Mouse (Mus musculus) neutrophil, adult 5-6 weeks (primary cell): ENCODE results near the gene Retsat. TPM values are rescaled to one million over a fixed set of nuclear protein-coding genes. Genes with fewer than 3 reads are reported as not detected.
A peak's percentile ranks its signal among the peaks of the same experiment; 100 is the strongest.

Experiments
- ATAC-seq: fragments of 151-379, 151-347 bp; 2 replicates; pipeline ENCODE4 v1.8.0; 2017; ENCODE audit warnings: mild to moderate bottlenecking, moderate TSS enrichment; ENCODE audit not compliant: insufficient number of reproducible peaks, poor library complexity, low FRiP score, severe bottlenecking; ENCODE audit errors: extremely low read depth
- total RNA-seq: library from RNA; stranded (forward); fragments of 200-1000 nt; gene quantifications from 2 replicates; pipeline ENCODE4 v1.2.3, GENCODE M21; 2017

Gene Retsat
- total RNA-seq, 1 experiment from 2014 or later = 1.2 TPM

DNA sequence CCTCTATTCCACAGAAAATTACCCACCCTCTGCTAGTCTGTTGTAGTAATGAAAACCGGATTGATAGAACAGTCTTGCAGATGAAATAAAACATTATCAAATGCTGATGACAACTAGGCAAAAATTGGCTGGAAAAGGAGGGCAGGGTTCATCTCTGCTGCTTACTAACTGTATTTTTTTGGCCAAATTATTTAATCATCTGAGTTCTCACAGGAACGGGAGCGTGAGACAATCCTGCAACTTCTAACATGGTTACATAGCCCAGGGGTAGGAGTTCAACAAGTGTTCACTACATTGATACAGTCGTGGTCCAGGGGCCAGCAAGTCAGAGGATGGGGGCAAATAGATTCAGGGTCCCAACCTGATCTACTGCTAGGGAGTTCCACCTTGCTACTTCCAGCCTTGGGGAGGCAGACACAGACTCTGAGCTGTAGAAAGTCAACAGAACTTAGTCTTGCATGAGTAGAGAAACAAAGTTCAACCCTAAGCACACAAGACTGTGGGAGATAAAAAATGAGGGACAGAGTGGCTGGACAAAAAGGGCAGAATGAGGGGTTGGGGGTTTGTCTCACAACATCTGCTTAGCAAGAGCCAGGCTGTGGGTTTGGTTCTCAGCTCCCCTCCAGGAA, 14.9 kb upstream of the Retsat start:
- ATAC-seq = no peak

DNA sequence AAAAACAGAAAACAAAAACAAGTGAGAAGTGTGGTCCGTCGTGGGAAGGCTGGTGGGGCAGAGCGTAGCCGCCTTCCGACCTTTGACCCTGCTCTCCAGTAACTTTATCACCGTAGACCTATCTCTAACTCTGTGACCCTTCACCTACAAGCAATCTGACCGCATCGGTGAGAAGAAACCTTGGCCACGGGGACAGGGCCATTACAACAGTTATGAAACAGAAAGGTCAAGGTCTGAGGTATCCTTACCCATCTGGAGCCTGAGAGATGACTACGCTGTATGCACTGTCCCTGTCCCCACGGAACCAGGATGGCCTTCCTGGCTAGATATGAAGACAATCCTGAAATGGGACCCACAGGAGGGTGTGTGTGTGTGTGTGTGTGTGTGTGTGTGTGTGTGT, 14.1 kb upstream of the Retsat start:
- ATAC-seq = no peak

DNA sequence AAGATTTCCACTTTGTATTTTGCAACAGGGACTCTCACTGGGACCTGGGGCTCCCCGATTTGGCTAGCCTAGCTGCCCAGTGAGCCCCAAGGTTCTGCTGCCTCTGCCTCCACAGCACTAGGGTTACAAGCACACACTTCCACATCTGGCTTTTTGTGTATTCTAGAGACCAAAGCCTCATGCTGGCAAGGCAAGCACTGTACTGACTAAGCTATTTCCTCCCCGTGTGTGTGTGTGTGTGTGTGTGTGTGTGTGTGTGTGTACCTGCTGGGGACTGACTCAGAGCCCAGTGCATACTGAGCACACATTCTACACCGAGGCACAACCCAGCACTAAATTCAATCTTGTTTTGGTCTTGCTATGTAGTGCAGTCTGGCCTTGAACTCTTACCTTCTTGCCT, 11.6 kb upstream of the Retsat start:
- ATAC-seq = no peak

DNA sequence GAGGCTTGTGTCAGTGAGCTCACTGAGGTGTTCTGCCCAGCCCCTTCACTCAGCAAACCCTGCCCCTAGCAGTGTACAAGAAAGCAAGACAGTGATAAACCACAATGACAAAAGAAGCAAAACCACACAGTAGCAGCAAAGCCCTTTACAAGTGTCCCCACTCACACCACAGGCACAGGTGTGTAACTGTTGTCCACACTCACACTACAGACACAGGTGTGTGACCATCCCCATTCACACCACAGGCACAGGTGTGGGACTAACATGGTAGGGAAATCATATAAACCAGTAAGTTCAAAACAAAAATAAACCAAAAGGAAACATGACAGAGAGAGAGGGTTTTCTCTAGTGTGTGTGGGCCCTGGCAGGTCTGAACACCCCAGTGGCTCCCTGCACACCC, 10.0 kb upstream of the Retsat start:
- ATAC-seq = no peak

GRCm38 (mm10) chr6:72590111-72590510, 8.2 kb upstream of the Retsat start:
- ATAC-seq = no peak

DNA sequence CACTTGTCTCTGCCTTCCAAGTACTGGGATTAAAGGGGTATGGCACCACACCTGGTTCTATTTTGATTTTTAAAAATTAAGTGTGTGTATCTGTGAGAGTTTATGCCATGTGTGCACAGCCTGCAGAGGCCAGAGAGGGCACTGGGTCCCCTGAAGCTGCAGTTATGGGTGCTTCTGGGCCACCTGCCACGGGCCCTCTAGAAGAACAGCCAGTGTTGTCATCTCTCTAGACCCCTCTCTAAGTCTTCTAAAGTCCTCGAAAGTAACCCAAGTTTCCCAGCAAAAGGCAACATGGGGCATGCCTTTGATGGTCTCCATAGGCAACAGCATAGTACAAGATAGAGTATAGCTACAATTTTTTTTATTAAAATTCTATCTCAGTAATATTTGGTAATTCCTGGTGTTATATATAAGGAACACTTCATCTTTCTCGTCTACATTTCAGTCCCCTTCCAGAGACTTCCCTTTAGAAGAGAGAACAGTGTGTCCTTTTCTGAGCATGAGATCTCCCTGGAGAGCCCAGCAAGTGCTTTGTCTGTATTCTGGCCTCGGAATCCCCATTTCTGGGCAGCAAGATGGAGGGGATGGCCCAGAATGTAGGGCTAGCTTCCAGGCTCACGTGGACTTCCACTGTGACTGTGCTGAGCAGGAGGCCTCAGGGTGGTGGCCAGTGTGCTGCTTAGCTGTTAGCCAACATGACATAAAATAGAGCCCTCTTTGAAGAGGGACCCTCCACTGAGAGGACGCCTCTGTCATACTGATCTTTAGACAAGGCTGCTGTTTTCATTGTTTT, 5.1 kb upstream of the Retsat start:
- no peak for ATAC-seq

DNA sequence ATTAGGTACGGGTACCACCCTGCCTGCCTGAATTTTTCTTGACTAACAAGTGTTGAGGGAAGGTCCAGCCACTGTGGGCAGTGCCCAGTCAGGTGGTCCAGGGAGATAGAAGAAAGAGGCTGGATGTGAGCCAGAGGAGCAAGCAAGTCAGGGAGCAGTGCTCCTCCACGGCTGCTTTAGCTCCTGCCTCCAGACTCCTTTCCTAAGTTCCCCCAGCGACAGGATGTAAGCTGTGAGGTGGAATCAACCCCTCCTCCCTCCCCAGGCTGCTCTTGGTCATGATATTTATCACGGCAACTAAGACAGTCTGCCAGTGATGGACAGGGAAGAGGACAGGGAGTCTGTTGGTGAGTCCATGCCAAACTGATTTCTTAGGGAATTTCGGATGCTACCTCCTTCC, 4.4 kb upstream of the Retsat start:
- no peak for ATAC-seq

GRCm38 (mm10) chr6:72597083-72597874, 996 bp upstream of the Retsat start:
- no peak for ATAC-seq

- no peak for ATAC-seq
Measured at GRCm38 (mm10) chr6:72598791-72599557, 699 bp downstream of the Retsat start.

DNA sequence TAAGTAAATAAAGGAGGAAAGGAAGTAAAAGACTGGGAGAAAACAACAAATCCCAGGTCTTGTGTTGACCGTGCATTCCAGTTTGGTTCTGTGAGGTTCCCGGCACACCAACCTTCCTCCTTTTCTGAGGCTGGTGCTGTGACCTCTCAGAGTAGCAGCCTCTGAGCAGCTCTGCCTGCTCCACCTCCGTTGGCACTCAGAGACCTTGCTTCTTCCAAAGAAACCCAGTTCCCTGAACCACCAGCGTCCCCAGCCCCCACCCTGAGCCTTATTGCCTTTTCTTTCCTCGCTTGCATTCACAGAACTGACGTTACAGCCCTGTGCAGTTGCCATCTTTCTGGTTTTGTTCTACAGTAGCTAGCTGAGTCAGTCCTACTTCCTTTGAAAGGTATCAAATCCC, 1.9 kb downstream of the Retsat start:
- ATAC-seq = no peak

GRCm38 (mm10) chr6:72600771-72601170, 2.5 kb downstream of the Retsat start:
- ATAC-seq = no peak

GRCm38 (mm10) chr6:72601732-72602131, 3.5 kb downstream of the Retsat start:
- ATAC-seq = peak; percentile 82

- ATAC-seq = no peak
Measured at GRCm38 (mm10) chr6:72604066-72604465, 5.8 kb downstream of the Retsat start.

DNA sequence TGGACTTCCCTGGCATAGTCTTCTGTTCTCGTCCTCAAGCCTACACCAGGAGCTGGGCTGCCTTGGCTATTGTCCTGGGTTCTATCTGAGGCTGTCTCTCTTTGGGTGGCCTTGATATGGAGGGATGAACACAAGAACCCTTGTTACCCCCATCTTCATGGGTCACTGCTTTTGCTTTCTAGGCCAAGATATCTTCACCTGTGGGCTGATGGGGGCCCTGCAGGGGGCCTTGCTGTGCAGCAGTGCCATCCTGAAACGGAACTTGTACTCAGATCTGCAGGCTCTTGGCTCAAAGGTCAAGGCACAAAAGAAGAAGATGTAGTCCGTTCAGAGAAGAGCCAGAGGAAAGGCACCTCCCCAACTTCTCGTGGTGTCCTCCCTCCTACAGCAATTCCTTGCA, 8.8 kb downstream of the Retsat start:
- ATAC-seq = no peak

GRCm38 (mm10) chr6:72607676-72608075, 9.4 kb downstream of the Retsat start:
- no peak for ATAC-seq

GRCm38 (mm10) chr6:72608662-72609184, 10.4 kb downstream of the Retsat start:
- ATAC-seq = no peak

DNA sequence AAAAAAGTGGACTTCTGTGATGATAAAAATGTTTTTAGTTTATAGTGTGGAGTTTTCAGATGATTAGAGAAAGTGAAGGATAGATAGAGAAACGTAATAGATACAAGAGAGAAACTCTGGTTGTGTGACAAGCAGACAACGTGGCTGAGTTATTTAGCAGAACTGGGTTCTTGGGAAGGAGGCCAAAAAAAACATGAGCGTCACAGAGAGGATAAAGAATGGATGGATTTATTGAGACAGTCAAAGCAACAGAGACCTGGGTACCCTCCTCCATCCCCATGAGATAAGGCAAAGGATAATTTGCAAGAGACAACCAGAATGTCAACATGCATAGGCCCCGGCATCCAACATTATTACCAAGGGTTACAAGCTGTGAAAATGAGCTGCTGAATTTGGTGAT, 12.0 kb downstream of the Retsat start:
- ATAC-seq = no peak

GRCm38 (mm10) chr6:72615151-72615550, 16.9 kb downstream of the Retsat start:
- ATAC-seq = no peak
